Mouse (Mus musculus) embryonic facial prominence, embryonic 13.5 days (tissue): ENCODE measurements at regions not wholly inside any gene's neighbourhood (a gene's known extent, or its start where the extent isn't known, plus 50 kb on each side); places are given as distances from the start of the nearest gene placed in this dataset.

Experiments
- ATAC-seq: fragments of 200-750 bp; cut with Nextera tagmentation; 2 replicates; pipeline ENCODE4 v1.8.0; 2017; ENCODE audit warnings: low read depth; ENCODE audit not compliant: insufficient number of reproducible peaks, insufficient read depth, low FRiP score, low TSS enrichment
- H3K27ac ChIP-seq: fragments of 300-500 bp; sonication (generic); 2 replicates; pipeline ENCODE4 v1.5.1; 2015; ENCODE audit warnings: moderate library complexity, mild to moderate bottlenecking, inconsistent platforms
- H3K27me3 ChIP-seq: fragments of 300-500 bp; sonication (generic); 2 replicates; pipeline ENCODE4 v1.6.1; 2015; ENCODE audit warnings: mild to moderate bottlenecking, inconsistent platforms
- H3K36me3 ChIP-seq: fragments of 300-500 bp; sonication (generic); 2 replicates; pipeline ENCODE4 v1.6.1; 2015; ENCODE audit warnings: mild to moderate bottlenecking, inconsistent platforms
- H3K4me1 ChIP-seq: fragments of 300-500 bp; sonication (generic); 2 replicates; pipeline ENCODE4 v1.6.1; 2015; ENCODE audit warnings: inconsistent platforms
- H3K4me2 ChIP-seq: fragments of 300-500 bp; sonication (generic); 2 replicates; pipeline ENCODE4 v1.6.1; 2015; ENCODE audit warnings: moderate library complexity, mild to moderate bottlenecking, inconsistent platforms
- H3K4me3 ChIP-seq: fragments of 300-500 bp; sonication (generic); 2 replicates; pipeline ENCODE4 v1.5.1; 2015; ENCODE audit warnings: mild to moderate bottlenecking, inconsistent platforms
- H3K9ac ChIP-seq: fragments of 300-500 bp; sonication (generic); 2 replicates; pipeline ENCODE4 v1.6.1; 2015; ENCODE audit warnings: mild to moderate bottlenecking, inconsistent platforms
- H3K9me3 ChIP-seq: fragments of 300-500 bp; sonication (generic); 2 replicates; pipeline ENCODE4 v1.6.1; 2016; ENCODE audit warnings: inconsistent platforms
- WGBS: fragments of 180-500 bp; shearing (Covaris S2); methylation state at CpG from one replicate; pipeline ENCODE4 v1.1.7; 2015; ENCODE audit warnings: mixed read lengths; 5-methylcytosine and 5-hydroxymethylcytosine counted together

DNA sequence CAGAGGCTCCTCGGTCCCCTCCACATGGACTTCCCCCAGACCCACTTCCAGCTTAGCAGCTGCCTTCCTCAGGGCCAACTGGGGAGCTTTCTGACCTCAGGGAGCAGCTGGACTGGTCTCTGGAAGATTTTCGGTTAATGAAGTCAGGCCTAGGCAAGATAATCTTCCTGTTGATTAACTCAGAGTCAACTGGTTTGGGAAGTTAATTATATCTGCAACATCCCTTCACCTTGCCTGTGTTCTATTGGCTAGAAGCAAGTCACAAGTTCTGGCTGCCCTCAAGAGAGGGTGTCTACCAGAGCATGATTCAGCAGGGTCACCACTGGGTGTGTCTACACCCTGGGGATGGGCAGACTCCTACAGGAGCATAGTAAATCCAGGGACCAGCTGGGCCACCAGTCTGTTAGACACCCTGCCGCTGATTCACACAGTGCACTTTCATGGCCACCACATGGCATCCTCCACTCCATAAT lies 53.9 kb upstream of the Maml3 start:
- no peak for ATAC-seq
- Histone ChIP-seq H3K9ac (no peak overlapping the region), H3K27ac (no peak overlapping the region), H3K36me3 (no peaks in the 10 kb centered on the region), H3K9me3 (0 out of 2 replicates have a peak, but pooled peaks cover 6% of the 10 kb centered on the region), H3K4me2 (no peak overlapping the region), H3K27me3 (no peaks in the 10 kb centered on the region), H3K4me1 (peaks cover 5% of the 10 kb centered on the region), H3K4me3 (no peak overlapping the region)
- WGBS, result 73% methylated on average over 3 of the region's 3 CpGs

DNA sequence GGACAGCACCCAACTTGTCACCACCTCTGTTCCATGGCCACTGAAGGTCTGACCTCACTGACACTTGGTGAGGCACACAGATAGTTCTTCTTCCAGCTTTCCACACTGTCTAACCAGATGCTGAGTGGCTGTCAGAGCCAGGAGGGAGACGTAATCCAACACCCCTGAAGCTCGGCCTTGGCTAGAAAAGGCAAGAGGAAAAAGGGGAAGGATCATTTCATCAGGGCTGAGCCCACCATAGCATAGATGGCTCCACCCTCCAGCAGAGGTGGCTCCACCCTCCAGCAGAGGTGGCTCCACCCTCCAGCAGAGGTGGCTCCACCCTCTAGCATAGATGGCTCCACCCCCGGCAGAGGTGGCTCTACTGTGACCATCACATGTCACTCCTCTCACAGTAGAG lies 56.8 kb upstream of the Maml3 start:
- H3K9me3 ChIP-seq, result no peaks in the 10 kb centered on the region
- peaks cover 6% of the 10 kb centered on the region for H3K4me1 ChIP-seq
- H3K9ac ChIP-seq, result no peak overlapping the region
- no peak overlapping the region for H3K4me3 ChIP-seq
- H3K27me3 ChIP-seq, result no peaks in the 10 kb centered on the region
- no peak overlapping the region for H3K4me2 ChIP-seq
- H3K27ac ChIP-seq, result no peak overlapping the region
- ATAC-seq, result no peak
- no peaks in the 10 kb centered on the region for H3K36me3 ChIP-seq
- WGBS, result 38% methylated on average over 3 of the region's 3 CpGs

DNA sequence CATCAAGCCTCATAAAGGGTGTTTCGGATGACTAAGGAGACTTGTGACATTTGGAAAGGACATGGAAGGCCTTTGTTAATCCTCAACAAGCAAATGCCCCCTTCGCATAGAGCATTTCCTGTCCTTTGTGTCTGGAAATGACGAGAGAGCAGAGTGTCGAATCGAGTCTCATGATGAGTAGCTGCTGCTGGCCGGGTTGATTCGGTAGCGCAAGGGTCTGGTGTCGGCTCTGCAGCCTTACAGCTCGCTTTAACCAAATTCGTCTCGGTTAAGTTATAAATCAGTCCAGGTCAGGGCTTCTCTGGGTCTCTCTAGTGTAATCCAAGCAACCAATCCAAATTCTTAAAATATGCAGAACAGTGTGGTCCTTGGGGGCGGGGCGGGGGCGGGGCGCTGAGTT lies 59.1 kb upstream of the Maml3 start:
- Histone ChIP-seq H3K4me1 (peaks cover 6% of the 10 kb centered on the region), H3K27me3 (peaks cover 6% of the 10 kb centered on the region; the same call in 1 of the 2 replicates), H3K27ac (0 out of 2 replicates have a peak overlapping the region, but pooled peaks have one; percentile 24), H3K4me3 (no peak overlapping the region), H3K36me3 (no peaks in the 10 kb centered on the region), H3K4me2 (peak overlapping the region; percentile 47), H3K9ac (no peak overlapping the region), H3K9me3 (no peaks in the 10 kb centered on the region)
- 51% methylated on average over 16 of the region's 16 CpGs for WGBS
- ATAC-seq, result peak; percentile 43

DNA sequence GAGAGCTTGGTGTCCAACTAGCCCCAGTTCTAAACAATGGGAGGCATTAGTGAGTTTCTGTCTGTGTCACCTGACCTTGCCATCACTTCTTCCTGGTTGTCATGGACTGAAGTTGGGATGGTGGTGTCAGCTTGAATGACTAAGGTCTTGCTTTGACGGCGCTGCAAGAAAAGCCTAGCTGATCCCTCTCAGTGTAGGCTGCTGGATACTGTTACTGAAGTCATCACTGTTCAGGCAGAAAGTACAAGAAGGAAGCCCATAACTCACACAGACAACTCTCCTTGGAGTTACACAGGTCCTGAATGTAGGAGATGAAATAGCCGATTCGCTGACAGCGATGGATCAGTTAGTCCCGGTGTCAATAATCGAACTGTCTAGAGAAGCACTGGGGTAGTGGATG lies 62.5 kb upstream of the Maml3 start:
- Histone ChIP-seq H3K4me2 (no peak overlapping the region), H3K9me3 (no peaks in the 10 kb centered on the region), H3K27ac (no peak overlapping the region), H3K4me1 (peaks cover 6% of the 10 kb centered on the region), H3K36me3 (no peaks in the 10 kb centered on the region), H3K9ac (no peak overlapping the region), H3K4me3 (no peak overlapping the region), H3K27me3 (peaks cover 6% of the 10 kb centered on the region; the same call in 1 of the 2 replicates)
- WGBS, result 94% methylated on average over 7 of the region's 7 CpGs
- ATAC-seq, result no peak

DNA sequence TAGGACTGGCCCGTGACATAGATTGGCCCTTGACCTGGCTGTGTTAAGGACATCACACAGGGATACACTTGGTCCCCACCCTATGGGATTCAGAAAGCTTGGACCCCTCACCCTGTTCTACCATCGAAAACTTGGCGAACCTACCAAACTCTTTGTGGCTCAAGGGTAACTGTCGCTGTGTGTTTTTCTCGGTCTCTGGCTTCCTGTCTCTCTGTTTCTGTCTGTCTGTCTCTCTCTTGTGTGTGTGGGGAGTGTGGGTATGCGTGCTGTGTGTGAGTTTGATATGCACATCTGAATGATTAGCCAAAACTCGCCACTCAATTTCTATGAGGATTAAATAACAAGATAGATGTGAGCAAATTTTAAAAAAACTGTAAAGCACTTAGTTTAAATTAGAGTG lies 66.0 kb upstream of the Maml3 start:
- H3K4me2 ChIP-seq, result no peak overlapping the region
- H3K36me3 ChIP-seq, result no peaks in the 10 kb centered on the region
- 0 out of 2 replicates have a peak, but pooled peaks cover 3% of the 10 kb centered on the region for H3K4me1 ChIP-seq
- no peak overlapping the region for H3K4me3 ChIP-seq
- ATAC-seq, result no peak
- H3K27me3 ChIP-seq, result peaks cover 6% of the 10 kb centered on the region; the same call in 1 of the 2 replicates
- WGBS, result 90% methylated on average over 7 of the region's 7 CpGs
- no peak overlapping the region for H3K9ac ChIP-seq
- H3K9me3 ChIP-seq, result no peaks in the 10 kb centered on the region
- no peak overlapping the region for H3K27ac ChIP-seq

DNA sequence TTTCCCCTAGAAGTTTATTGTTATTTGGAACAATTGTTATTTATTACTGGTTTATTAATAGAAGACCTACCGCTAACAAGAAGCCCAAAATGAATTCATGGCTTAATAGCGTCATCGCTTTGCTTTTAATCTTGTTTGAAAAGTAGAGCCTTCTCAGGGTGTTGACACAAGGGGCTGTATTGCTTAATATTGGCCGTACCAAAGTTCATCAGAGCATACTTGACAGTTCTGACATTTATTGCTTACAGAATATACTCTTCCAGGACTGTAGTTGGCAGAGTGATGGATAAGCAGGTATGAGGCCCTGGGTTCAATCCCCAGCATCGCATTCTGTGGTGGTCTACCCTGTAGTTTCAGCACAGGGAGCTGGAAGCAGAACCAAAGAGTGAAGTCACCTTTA lies 66.4 kb upstream of the Maml3 start:
- H3K4me1 ChIP-seq, result 0 out of 2 replicates have a peak, but pooled peaks cover 3% of the 10 kb centered on the region
- no peak overlapping the region for H3K27ac ChIP-seq
- no peak overlapping the region for H3K4me3 ChIP-seq
- H3K27me3 ChIP-seq, result peaks cover 6% of the 10 kb centered on the region; the same call in 1 of the 2 replicates
- no peak overlapping the region for H3K4me2 ChIP-seq
- ATAC-seq, result no peak
- no peaks in the 10 kb centered on the region for H3K9me3 ChIP-seq
- WGBS, result 94% methylated on average over 5 of the region's 5 CpGs
- H3K36me3 ChIP-seq, result no peaks in the 10 kb centered on the region
- no peak overlapping the region for H3K9ac ChIP-seq

DNA sequence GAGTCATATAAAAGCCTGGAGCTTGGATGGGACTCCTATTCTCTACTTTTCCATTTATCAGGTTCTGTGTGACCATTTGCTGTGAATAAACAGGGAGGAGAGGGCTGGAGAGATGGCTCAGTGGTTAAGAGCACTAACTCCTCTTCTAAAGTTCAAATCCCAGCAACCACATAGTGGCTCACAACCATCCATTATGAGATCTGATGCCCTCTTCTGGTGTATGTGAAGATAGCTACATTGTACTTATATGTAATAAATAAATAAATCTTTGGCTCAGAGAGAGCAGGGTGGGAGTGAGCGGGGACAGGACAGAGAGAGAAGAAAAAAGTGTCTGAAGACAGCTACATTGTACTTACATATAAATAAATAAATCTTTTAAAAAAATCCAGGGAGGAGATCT lies 68.6 kb upstream of the Maml3 start:
- Histone ChIP-seq H3K9me3 (no peaks in the 10 kb centered on the region), H3K36me3 (no peaks in the 10 kb centered on the region), H3K27me3 (no peaks in the 10 kb centered on the region), H3K4me2 (no peak overlapping the region), H3K9ac (no peak overlapping the region), H3K4me1 (peaks cover 3% of the 10 kb centered on the region; the same call in 1 of the 2 replicates), H3K4me3 (no peak overlapping the region), H3K27ac (no peak overlapping the region)
- no peak for ATAC-seq
- 77% methylated on average over 1 of the region's 1 CpGs for WGBS

DNA sequence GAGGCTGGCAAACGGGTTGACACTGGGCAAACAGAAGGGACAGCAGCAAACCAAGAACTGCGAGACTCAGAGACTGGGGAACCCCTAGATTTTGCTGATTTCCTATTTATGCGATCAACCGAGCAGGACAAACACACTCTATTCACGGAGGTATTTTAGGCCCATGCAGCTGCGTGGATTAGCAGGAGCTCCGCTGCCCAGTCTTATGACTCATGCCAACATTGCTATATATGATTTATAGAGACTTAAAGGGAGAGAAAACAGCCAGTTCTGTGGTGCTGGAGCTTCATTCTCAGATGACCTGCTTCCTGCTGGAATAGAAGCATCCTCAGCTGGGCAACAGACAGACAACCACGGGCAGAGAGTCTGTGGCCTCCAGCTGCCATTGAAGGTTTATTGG lies 71.2 kb upstream of the Maml3 start:
- WGBS, result 80% methylated on average over 8 of the region's 8 CpGs
- H3K27ac ChIP-seq, result no peak overlapping the region
- no peak overlapping the region for H3K9ac ChIP-seq
- H3K4me1 ChIP-seq, result peaks cover 29% of the 10 kb centered on the region
- no peaks in the 10 kb centered on the region for H3K9me3 ChIP-seq
- no peaks in the 10 kb centered on the region for H3K27me3 ChIP-seq
- H3K4me3 ChIP-seq, result no peak overlapping the region
- no peaks in the 10 kb centered on the region for H3K36me3 ChIP-seq
- ATAC-seq, result no peak
- H3K4me2 ChIP-seq, result no peak overlapping the region

DNA sequence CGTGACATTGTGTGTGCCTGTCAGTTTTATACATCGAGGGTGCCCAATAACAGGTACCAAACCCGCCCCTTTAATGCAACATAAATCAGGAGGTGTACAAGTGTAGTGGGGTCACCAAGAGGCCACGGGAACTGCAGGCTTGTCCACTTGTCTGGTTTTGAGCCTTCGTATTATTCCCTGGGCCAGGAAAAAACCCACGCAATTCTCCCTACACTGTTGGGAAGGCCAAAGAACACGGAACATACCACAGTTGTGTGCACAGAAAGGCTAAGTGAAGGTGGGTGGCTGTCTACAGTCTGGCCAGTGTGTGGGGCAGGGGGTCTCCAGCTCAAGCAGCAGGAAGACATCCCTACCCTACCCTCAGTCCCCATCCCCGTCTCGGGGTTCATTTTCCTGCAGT lies 74.0 kb upstream of the Maml3 start:
- Histone ChIP-seq H3K9ac (peak overlapping the region; percentile 63), H3K4me2 (peak overlapping the region; percentile 52), H3K36me3 (no peaks in the 10 kb centered on the region), H3K27me3 (no peaks in the 10 kb centered on the region), H3K4me3 (peak overlapping the region; percentile 25), H3K9me3 (no peaks in the 10 kb centered on the region), H3K4me1 (peaks cover 37% of the 10 kb centered on the region), H3K27ac (peak overlapping the region; percentile 94)
- no peak for ATAC-seq
- WGBS, result 62% methylated on average over 9 of the region's 9 CpGs

DNA sequence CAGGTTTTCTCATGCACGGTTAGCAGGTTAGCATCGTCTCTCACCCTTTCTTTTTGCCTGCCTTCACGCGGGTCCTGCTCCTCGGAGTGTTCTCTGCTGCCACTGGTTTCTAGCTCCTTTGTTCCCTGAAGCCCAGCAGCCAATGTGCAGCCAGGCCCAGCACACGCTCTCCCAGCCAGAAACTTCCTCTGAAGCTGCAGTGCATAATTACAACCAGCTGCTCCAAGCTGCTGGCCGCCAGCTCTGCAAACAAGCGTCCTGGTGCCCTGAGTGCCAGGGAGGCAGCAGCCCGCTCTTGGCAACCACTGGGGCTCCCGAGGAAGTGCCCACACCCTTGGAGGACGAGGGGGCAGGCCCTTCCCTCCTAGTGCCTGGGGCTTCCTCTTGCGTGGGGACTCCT lies 74.8 kb upstream of the Maml3 start:
- H3K9me3 ChIP-seq, result no peaks in the 10 kb centered on the region
- H3K9ac ChIP-seq, result peak overlapping the region; percentile 63
- peak overlapping the region; percentile 52 for H3K4me2 ChIP-seq
- H3K36me3 ChIP-seq, result no peaks in the 10 kb centered on the region
- peak overlapping the region; percentile 25 for H3K4me3 ChIP-seq
- H3K4me1 ChIP-seq, result peaks cover 34% of the 10 kb centered on the region
- peak; percentile 80 for ATAC-seq
- H3K27ac ChIP-seq, result peak overlapping the region; percentile 94
- H3K27me3 ChIP-seq, result no peaks in the 10 kb centered on the region
- 4% methylated on average over 12 of the region's 12 CpGs for WGBS

DNA sequence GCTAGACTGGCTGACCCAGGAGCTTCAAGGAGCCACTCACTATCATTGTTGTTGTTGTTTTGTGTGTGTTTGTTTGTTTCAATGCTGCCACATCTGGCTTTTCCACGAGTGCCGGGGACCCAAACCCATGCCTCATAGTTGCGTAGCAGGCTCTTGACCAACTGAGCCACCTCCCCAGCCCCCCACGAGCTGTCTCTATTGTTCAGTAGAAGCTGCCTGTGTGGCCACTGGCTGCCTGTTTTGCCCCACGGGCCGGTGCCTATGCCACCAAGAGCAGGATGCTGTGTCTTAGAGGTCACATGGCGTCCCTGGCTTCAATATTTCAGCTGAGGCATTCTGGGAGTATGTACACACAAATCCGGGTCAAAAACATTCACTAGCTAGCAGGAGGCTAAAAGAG lies 75.4 kb upstream of the Maml3 start:
- ATAC-seq, result no peak
- peak overlapping the region; percentile 63; the same call in 1 of the 2 replicates for H3K9ac ChIP-seq
- WGBS, result 26% methylated on average over 8 of the region's 8 CpGs
- H3K4me3 ChIP-seq, result no peak overlapping the region
- no peaks in the 10 kb centered on the region for H3K36me3 ChIP-seq
- H3K9me3 ChIP-seq, result no peaks in the 10 kb centered on the region
- H3K27ac ChIP-seq, result peak overlapping the region; percentile 94
- peaks cover 34% of the 10 kb centered on the region for H3K4me1 ChIP-seq
- H3K27me3 ChIP-seq, result no peaks in the 10 kb centered on the region
- peak overlapping the region; percentile 52 for H3K4me2 ChIP-seq

DNA sequence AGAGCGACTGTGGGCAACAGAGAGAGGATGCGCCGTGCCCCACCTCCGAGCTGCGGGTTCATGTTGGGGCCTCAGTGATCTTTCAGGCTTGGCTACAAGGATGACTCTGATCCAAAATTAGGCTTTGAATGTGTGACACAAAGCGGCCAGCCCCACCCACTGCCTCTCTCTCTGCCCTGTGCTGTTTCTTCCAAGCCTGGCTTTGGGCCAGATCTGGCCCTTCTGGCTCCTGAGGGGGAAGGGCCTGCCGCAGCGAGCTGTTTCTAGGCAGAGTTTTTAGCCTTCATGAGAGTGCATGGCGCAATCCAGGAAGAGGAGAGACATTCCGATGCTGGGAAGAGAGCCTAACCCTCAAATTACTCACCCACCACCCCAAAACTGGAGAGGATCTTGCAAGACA lies 75.9 kb upstream of the Maml3 start:
- peak; percentile 44; the same call in 1 of the 2 replicates for ATAC-seq

More for the DNA sequence above, 75.9 kb upstream of the Maml3 start:
- H3K9me3 ChIP-seq, result no peaks in the 10 kb centered on the region
- WGBS, result 19% methylated on average over 10 of the region's 10 CpGs
- H3K4me2 ChIP-seq, result peak overlapping the region; percentile 52
- no peak overlapping the region for H3K4me3 ChIP-seq
- no peak overlapping the region for H3K9ac ChIP-seq
- peak overlapping the region; percentile 94 for H3K27ac ChIP-seq
- H3K36me3 ChIP-seq, result no peaks in the 10 kb centered on the region
- peaks cover 34% of the 10 kb centered on the region for H3K4me1 ChIP-seq
- no peaks in the 10 kb centered on the region for H3K27me3 ChIP-seq
